Mouse (Mus musculus) forebrain, embryonic 12.5 days (tissue): ENCODE data around the gene Cyth2. TPM values are rescaled to one million over a fixed set of nuclear protein-coding genes. Genes with fewer than 3 reads are reported as not detected.
A peak's percentile ranks its signal among the peaks of the same experiment; 100 is the strongest.

Experiments
- ATAC-seq: fragments of 200-750 bp; cut with Nextera tagmentation; 2 replicates; pipeline ENCODE4 v1.8.0; 2017; ENCODE audit warnings: moderate TSS enrichment; ENCODE audit not compliant: low FRiP score
- H3K27ac ChIP-seq: fragments of 300-500 bp; sonication (generic); 2 replicates; pipeline ENCODE4 v1.5.1; 2016; ENCODE audit warnings: mild to moderate bottlenecking
- H3K27me3 ChIP-seq: fragments of 300-500 bp; sonication (generic); 2 replicates; pipeline ENCODE4 v1.6.1; 2016; ENCODE audit warnings: mild to moderate bottlenecking
- H3K36me3 ChIP-seq: fragments of 300-500 bp; sonication (generic); replicated peaks from 2 replicates; pipeline ENCODE4 v1.6.1; 2016; ENCODE audit warnings: mild to moderate bottlenecking
- H3K4me1 ChIP-seq: fragments of 300-500 bp; sonication (generic); 2 replicates; pipeline ENCODE4 v1.6.1; 2016
- H3K4me2 ChIP-seq: fragments of 300-500 bp; sonication (generic); 2 replicates; pipeline ENCODE4 v1.6.1; 2016; ENCODE audit warnings: mild to moderate bottlenecking, moderate library complexity
- H3K4me3 ChIP-seq: fragments of 300-500 bp; sonication (generic); replicated peaks from 2 replicates; pipeline ENCODE4 v1.5.1; 2016; ENCODE audit warnings: mild to moderate bottlenecking
- H3K9ac ChIP-seq: fragments of 300-500 bp; sonication (generic); 2 replicates; pipeline ENCODE4 v1.6.1; 2016; ENCODE audit warnings: mild to moderate bottlenecking
- H3K9me3 ChIP-seq: fragments of 300-500 bp; sonication (generic); 2 replicates; pipeline ENCODE4 v1.6.1; 2016
- WGBS: fragments of 180-500 bp; shearing (Covaris S2); methylation state at CpG from one replicate; pipeline ENCODE4 v1.1.7; 2016; 5-methylcytosine and 5-hydroxymethylcytosine counted together
- polyA plus RNA-seq: library from polyadenylated mRNA; unstranded; fragments of >200 nt; fragmentation: Nextera tagmentation; extraction: Ambion mirVana; gene quantifications from 2 replicates; pipeline ENCODE4 v1.2.1, GENCODE M21; 2016

Gene Cyth2
- polyA plus RNA-seq, 1 experiment from 2014 or later: 276 TPM

GRCm38 (mm10) chr7:45832428-45832827 lies 18.0 kb upstream of the Cyth2 start:
- Histone ChIP-seq H3K4me3 (peak overlapping the region; percentile 36), H3K4me1 (peaks cover 28% of the 10 kb centered on the region), H3K4me2 (peak overlapping the region; percentile 49), H3K36me3 (peaks cover 21% of the 10 kb centered on the region), H3K27ac (no peak overlapping the region), H3K9ac (no peak overlapping the region), H3K27me3 (peaks cover 61% of the 10 kb centered on the region), H3K9me3 (no peaks in the 10 kb centered on the region)
- 6% methylated on average over 29 of the region's 30 CpGs for WGBS
- no peak for ATAC-seq

GRCm38 (mm10) chr7:45831128-45831525 lies 16.7 kb upstream of the Cyth2 start:
- WGBS: 25% methylated on average over 5 of the region's 5 CpGs
- H3K27me3 ChIP-seq: peaks cover 51% of the 10 kb centered on the region

GRCm38 (mm10) chr7:45830427-45831127 lies 16.2 kb upstream of the Cyth2 start, which contains the start of gene Grwd1:
Gene Grwd1 (minus strand): TSS chr7:45830944.
- Histone ChIP-seq H3K9me3 (no peaks in the 10 kb centered on the region), H3K4me3 (peak within 1 kb of the TSS; percentile 60), H3K36me3 (peaks cover 39% of the 10 kb centered on the region), H3K27me3 (peaks cover 47% of the 10 kb centered on the region), H3K9ac (peak within 1 kb of the TSS; percentile 52), H3K27ac (peak within 1 kb of the TSS; percentile 73; the same call in 1 of the 2 replicates), H3K4me2 (peak within 1 kb of the TSS; percentile 91), H3K4me1 (peaks cover 28% of the 10 kb centered on the region)
- WGBS: 1% methylated on average over 35 of the region's 35 CpGs
- peak; percentile 92 for ATAC-seq

More at GRCm38 (mm10) chr7:45831128-45831525, 16.7 kb upstream of the Cyth2 start:
- Histone ChIP-seq H3K4me1 (peaks cover 28% of the 10 kb centered on the region), H3K36me3 (peaks cover 34% of the 10 kb centered on the region), H3K9ac (peak overlapping the region; percentile 52), H3K9me3 (no peaks in the 10 kb centered on the region), H3K4me2 (peak overlapping the region; percentile 91), H3K27ac (peak overlapping the region; percentile 73; the same call in 1 of the 2 replicates), H3K4me3 (peak overlapping the region; percentile 60)
- ATAC-seq: peak; percentile 42

- Histone ChIP-seq H3K4me3 (no peak overlapping the region), H3K36me3 (peaks cover 67% of the 10 kb centered on the region), H3K9me3 (no peaks in the 10 kb centered on the region), H3K9ac (no peak overlapping the region), H3K27ac (no peak overlapping the region), H3K4me2 (no peak overlapping the region), H3K27me3 (peaks cover 7% of the 10 kb centered on the region), H3K4me1 (peaks cover 14% of the 10 kb centered on the region)
- 94% methylated on average over 7 of the region's 7 CpGs for WGBS
- no peak for ATAC-seq
Measured at GRCm38 (mm10) chr7:45826631-45827030, 12.2 kb upstream of the Cyth2 start.

- H3K4me2 ChIP-seq: no peak within 1 kb of the TSS
- no peak for ATAC-seq
- no peak within 1 kb of the TSS for H3K4me3 ChIP-seq
- H3K27ac ChIP-seq: no peak within 1 kb of the TSS
- peaks cover 67% of the 10 kb centered on the region for H3K36me3 ChIP-seq
- peaks cover 2% of the 10 kb centered on the region for H3K4me1 ChIP-seq
- peaks cover 5% of the 10 kb centered on the region for H3K27me3 ChIP-seq
- WGBS: 74% methylated on average over 7 of the region's 7 CpGs
- H3K9me3 ChIP-seq: no peaks in the 10 kb centered on the region
- no peak within 1 kb of the TSS for H3K9ac ChIP-seq
Measured at GRCm38 (mm10) chr7:45824598-45824997, 10.2 kb upstream of the Cyth2 start, which contains the start of gene Kcnj14. Gene Kcnj14 (minus strand): TSS chr7:45824782.

- Histone ChIP-seq H3K27ac (no peak overlapping the region), H3K27me3 (peaks cover 16% of the 10 kb centered on the region), H3K4me2 (no peak overlapping the region), H3K9ac (no peak overlapping the region), H3K9me3 (no peaks in the 10 kb centered on the region), H3K4me3 (no peak overlapping the region), H3K36me3 (peaks cover 31% of the 10 kb centered on the region), H3K4me1 (peaks cover 3% of the 10 kb centered on the region)
- ATAC-seq: no peak
Measured at GRCm38 (mm10) chr7:45820913-45821312, 6.5 kb upstream of the Cyth2 start.

- H3K4me2 ChIP-seq: 0 out of 2 replicates have a peak overlapping the region, but pooled peaks have one; percentile 8
- H3K9me3 ChIP-seq: no peaks in the 10 kb centered on the region
- H3K27ac ChIP-seq: no peak overlapping the region
- ATAC-seq: no peak
- H3K9ac ChIP-seq: peak overlapping the region; percentile 25; the same call in 1 of the 2 replicates
- peaks cover 13% of the 10 kb centered on the region for H3K4me1 ChIP-seq
- H3K36me3 ChIP-seq: peaks cover 21% of the 10 kb centered on the region
- peaks cover 16% of the 10 kb centered on the region for H3K27me3 ChIP-seq
- 8% methylated on average over 25 of the region's 25 CpGs for WGBS
- peak overlapping the region; percentile 2; the same call in 1 of the 2 replicates for H3K4me3 ChIP-seq
Measured at GRCm38 (mm10) chr7:45819843-45820242, 5.5 kb upstream of the Cyth2 start.

GRCm38 (mm10) chr7:45815984-45816351 lies 1.6 kb upstream of the Cyth2 start:
- H3K9ac ChIP-seq: 0 out of 2 replicates have a peak overlapping the region, but pooled peaks have one; percentile 8
- peaks cover 19% of the 10 kb centered on the region for H3K36me3 ChIP-seq
- peak overlapping the region; percentile 70 for H3K27ac ChIP-seq
- no peak overlapping the region for H3K4me3 ChIP-seq
- ATAC-seq: no peak
- 20% methylated on average over 2 of the region's 2 CpGs for WGBS
- peaks cover 30% of the 10 kb centered on the region for H3K4me1 ChIP-seq
- peaks cover 16% of the 10 kb centered on the region for H3K27me3 ChIP-seq
- H3K4me2 ChIP-seq: no peak overlapping the region
- no peaks in the 10 kb centered on the region for H3K9me3 ChIP-seq

- Histone ChIP-seq H3K4me2 (peak overlapping the region; percentile 54), H3K27ac (peak overlapping the region; percentile 70), H3K4me1 (peaks cover 30% of the 10 kb centered on the region), H3K4me3 (peak overlapping the region; percentile 95), H3K36me3 (peaks cover 24% of the 10 kb centered on the region), H3K9me3 (no peaks in the 10 kb centered on the region), H3K9ac (peak overlapping the region; percentile 22; the same call in 1 of the 2 replicates), H3K27me3 (peaks cover 16% of the 10 kb centered on the region)
- ATAC-seq: no peak
- WGBS: 20% methylated on average over 10 of the region's 10 CpGs
Measured at GRCm38 (mm10) chr7:45815323-45815983, 1.1 kb upstream of the Cyth2 start.

GRCm38 (mm10) chr7:45814841-45815240 lies 460 bp upstream of the Cyth2 start:
- Histone ChIP-seq H3K36me3 (peaks cover 30% of the 10 kb centered on the region), H3K4me2 (peak overlapping the region; percentile 54), H3K4me3 (peak overlapping the region; percentile 95), H3K9ac (peak overlapping the region; percentile 22; the same call in 1 of the 2 replicates), H3K9me3 (no peaks in the 10 kb centered on the region), H3K27ac (peak overlapping the region; percentile 70), H3K4me1 (peaks cover 30% of the 10 kb centered on the region), H3K27me3 (peaks cover 12% of the 10 kb centered on the region)
- 2% methylated on average over 5 of the region's 5 CpGs for WGBS
- ATAC-seq: no peak

- peaks cover 50% of the 10 kb centered on the region for H3K36me3 ChIP-seq
- peak overlapping the region; percentile 78 for H3K4me2 ChIP-seq
- H3K27me3 ChIP-seq: no peaks in the 10 kb centered on the region
- no peaks in the 10 kb centered on the region for H3K9me3 ChIP-seq
- no peak for ATAC-seq
- 91% methylated on average over 8 of the region's 8 CpGs for WGBS
- H3K4me1 ChIP-seq: peaks cover 37% of the 10 kb centered on the region
- peak overlapping the region; percentile 95 for H3K4me3 ChIP-seq
- H3K27ac ChIP-seq: peak overlapping the region; percentile 100; the same call in 1 of the 2 replicates
- peak overlapping the region; percentile 99 for H3K9ac ChIP-seq
Measured at GRCm38 (mm10) chr7:45812921-45813320, 1.5 kb downstream of the Cyth2 start.

GRCm38 (mm10) chr7:45809276-45810075 lies 4.9 kb downstream of the Cyth2 start:
- H3K27ac ChIP-seq: no peak overlapping the region
- peaks cover 28% of the 10 kb centered on the region for H3K4me1 ChIP-seq
- no peak for ATAC-seq
- no peak overlapping the region for H3K4me2 ChIP-seq
- WGBS: 89% methylated on average over 14 of the region's 14 CpGs
- no peak overlapping the region for H3K9ac ChIP-seq
- peaks cover 70% of the 10 kb centered on the region for H3K36me3 ChIP-seq
- no peaks in the 10 kb centered on the region for H3K9me3 ChIP-seq
- no peaks in the 10 kb centered on the region for H3K27me3 ChIP-seq
- no peak overlapping the region for H3K4me3 ChIP-seq
